Mouse (Mus musculus) small intestine, adult 2 months (tissue): ENCODE measurements around the gene Ap2a1.

Experiments
- CTCF ChIP-seq: fragments of 200-500 bp; IDR thresholded peaks from 2 replicates; pipeline ENCODE4 v1.5.1; 2012; ENCODE audit warnings: low read depth, mild to moderate bottlenecking, control low read depth, inconsistent platforms, low read length, moderate library complexity, mixed read lengths; ENCODE audit not compliant: insufficient replicate concordance, insufficient read length; ENCODE audit errors: extremely low read depth
- POLR2A ChIP-seq: fragments of 200-500 bp; IDR thresholded peaks from 2 replicates; pipeline ENCODE4 v1.6.1; 2012; ENCODE audit warnings: low read depth, mild to moderate bottlenecking, control low read depth, inconsistent platforms, low read length, moderate library complexity

GRCm38 (mm10) chr7:44869697-44870528 lies 59.4 kb downstream of the Ap2a1 start, which contains the start of gene Ptov1:
- peak; percentile 49 for TF ChIP-seq POLR2A
- TF ChIP-seq CTCF, result no peak
